Mouse (Mus musculus): ENCODE data around the gene Cdk2ap1.

Cdk2ap1 gene

DNA sequence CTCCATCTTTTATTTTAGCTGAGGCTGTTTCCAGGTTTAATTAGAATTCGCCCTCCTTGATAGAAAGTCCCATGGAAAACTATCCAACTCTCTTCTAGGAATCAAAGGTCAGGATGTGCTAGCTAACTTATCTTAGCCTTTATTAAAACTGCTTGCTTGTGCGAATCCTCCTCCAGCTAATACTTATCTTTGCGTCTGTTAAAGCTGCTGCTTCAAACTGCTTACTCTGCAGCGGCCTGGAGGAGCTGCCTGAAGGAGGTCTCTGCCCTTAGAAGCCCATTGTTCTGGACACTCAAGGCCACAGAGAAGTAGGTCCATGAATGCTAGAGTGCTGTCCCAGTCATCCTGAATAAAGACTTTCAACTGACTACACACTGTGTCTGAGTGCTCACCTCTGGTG lies 66.4 kb downstream of the Cdk2ap1 start:
- intact Hi-C loops (cut with DNase I): no loop called here
